Mouse (Mus musculus) lung, postnatal 0 days (tissue): Measurements from ENCODE around the gene Snph. TPM values are rescaled to one million over a fixed set of nuclear protein-coding genes. Genes with fewer than 3 reads are reported as not detected.

ENCODE experiments used
- ATAC-seq: fragments of 200-750 bp; cut with Nextera tagmentation; 2 replicates; pipeline ENCODE4 v1.8.0; 2017; ENCODE audit warnings: moderate library complexity
- DNase-seq: peaks from one replicate; pipeline ENCODE4 v3.0.0-alpha.2; 2016; ENCODE audit warnings: low spot score
- H3K27ac ChIP-seq: fragments of 300-500 bp; sonication (generic); 2 replicates; pipeline ENCODE4 v1.5.1; 2014; ENCODE audit warnings: antibody characterized with exemption, mild to moderate bottlenecking, low read length, mixed read lengths
- H3K27me3 ChIP-seq: fragments of 300-500 bp; sonication (generic); replicated peaks from 2 replicates; pipeline ENCODE4 v1.6.1; 2014; ENCODE audit warnings: low read length, mixed read lengths; ENCODE audit not compliant: insufficient read depth
- H3K36me3 ChIP-seq: fragments of 300-500 bp; sonication (generic); 2 replicates; pipeline ENCODE4 v1.6.1; 2014; ENCODE audit warnings: low read length, mixed read lengths; ENCODE audit not compliant: insufficient read depth
- H3K4me1 ChIP-seq: fragments of 300-500 bp; sonication (generic); 2 replicates; pipeline ENCODE4 v1.6.1; 2014; ENCODE audit warnings: antibody characterized with exemption, low read depth, low read length, mixed read lengths; ENCODE audit not compliant: insufficient read depth
- H3K4me2 ChIP-seq: fragments of 300-500 bp; sonication (generic); replicated peaks from 2 replicates; pipeline ENCODE4 v1.6.1; 2014; ENCODE audit warnings: low read depth, mild to moderate bottlenecking, low read length, moderate library complexity, mixed read lengths
- H3K4me3 ChIP-seq: fragments of 300-500 bp; sonication (generic); 2 replicates; pipeline ENCODE4 v1.5.1; 2014; ENCODE audit warnings: low read depth, low read length
- H3K9ac ChIP-seq: fragments of 300-500 bp; sonication (generic); replicated peaks from 2 replicates; pipeline ENCODE4 v1.6.1; 2014; ENCODE audit warnings: low read depth, mild to moderate bottlenecking
- H3K9me3 ChIP-seq: fragments of 300-500 bp; sonication (generic); 2 replicates; pipeline ENCODE4 v1.6.1; 2016; ENCODE audit warnings: low read length, mixed read lengths
- CTCF ChIP-seq: IDR thresholded peaks from 2 replicates; pipeline ENCODE4 v1.5.1; 2016; ENCODE audit warnings: antibody characterized with exemption, mild to moderate bottlenecking
- EP300 ChIP-seq: IDR thresholded peaks from 2 replicates; pipeline ENCODE4 v1.6.1; 2016; ENCODE audit warnings: antibody characterized with exemption, mild to moderate bottlenecking, control low read depth
- WGBS: fragments of 180-500 bp; shearing (Covaris S2); extraction: QIAGEN DNeasy Blood & Tissue Kit; methylation state at CpG from one replicate; pipeline ENCODE4 v1.1.7; 2014; 5-methylcytosine and 5-hydroxymethylcytosine counted together
- polyA plus RNA-seq: library from polyadenylated mRNA; unstranded; fragments of >200 nt; fragmentation: Nextera tagmentation; extraction: Ambion mirVana; gene quantifications from 2 replicates; pipeline ENCODE4 v1.2.1, GENCODE M21; 2015

Snph gene
- polyA plus RNA-seq, 1 experiment from 2014 or later = 0.17 TPM

GRCm38 (mm10) chr2:151605437-151605987 lies 26.9 kb downstream of the Snph start:
- DNase-seq = peak; percentile 75
- Histone ChIP-seq H3K4me3 (no peak overlapping the region), H3K27ac (no peak overlapping the region)

DNA sequence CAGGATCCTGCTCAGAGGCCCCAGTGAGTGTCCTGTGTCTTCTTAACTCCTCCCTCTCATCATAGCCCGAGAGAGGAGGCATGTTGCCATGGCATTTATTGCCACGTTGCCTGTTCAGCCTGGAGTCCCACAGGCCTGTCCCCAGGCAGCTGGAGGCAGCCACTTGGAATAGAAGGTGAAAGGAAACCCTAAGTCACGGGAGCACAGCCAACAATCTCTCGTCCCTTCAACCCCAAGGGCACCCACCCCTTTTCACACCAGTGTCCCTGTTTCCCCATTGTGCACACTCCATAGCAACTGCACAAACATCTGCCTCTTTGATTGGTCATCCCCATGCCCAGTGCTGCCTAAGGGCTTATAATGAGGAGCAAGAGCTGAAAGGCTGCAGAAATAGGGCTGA lies 28.8 kb downstream of the Snph start:
- no peaks in the 10 kb centered on the region for H3K9me3 ChIP-seq
- TF ChIP-seq EP300 = no peak
- TF ChIP-seq CTCF = no peak
- H3K4me3 ChIP-seq = no peak overlapping the region
- no peak overlapping the region for H3K4me2 ChIP-seq
- no peak overlapping the region for H3K27ac ChIP-seq
- H3K36me3 ChIP-seq = no peaks in the 10 kb centered on the region
- WGBS = 35% methylated on average over 4 of the region's 4 CpGs
- no peak overlapping the region for H3K9ac ChIP-seq
- H3K4me1 ChIP-seq = no peaks in the 10 kb centered on the region
- no peaks in the 10 kb centered on the region for H3K27me3 ChIP-seq
- ATAC-seq = no peak
- DNase-seq = no peak

More at GRCm38 (mm10) chr2:151605437-151605987, 26.9 kb downstream of the Snph start:
- H3K4me2 ChIP-seq = peak overlapping the region; percentile 3; the same call in 1 of the 2 replicates
- no peaks in the 10 kb centered on the region for H3K4me1 ChIP-seq
- WGBS = 32% methylated on average over 8 of the region's 11 CpGs
- no peaks in the 10 kb centered on the region for H3K36me3 ChIP-seq
- no peaks in the 10 kb centered on the region for H3K9me3 ChIP-seq
- no peak for TF ChIP-seq CTCF
- no peak for TF ChIP-seq EP300
- no peak overlapping the region for H3K9ac ChIP-seq
- peak; percentile 83 for ATAC-seq
- no peaks in the 10 kb centered on the region for H3K27me3 ChIP-seq

DNA sequence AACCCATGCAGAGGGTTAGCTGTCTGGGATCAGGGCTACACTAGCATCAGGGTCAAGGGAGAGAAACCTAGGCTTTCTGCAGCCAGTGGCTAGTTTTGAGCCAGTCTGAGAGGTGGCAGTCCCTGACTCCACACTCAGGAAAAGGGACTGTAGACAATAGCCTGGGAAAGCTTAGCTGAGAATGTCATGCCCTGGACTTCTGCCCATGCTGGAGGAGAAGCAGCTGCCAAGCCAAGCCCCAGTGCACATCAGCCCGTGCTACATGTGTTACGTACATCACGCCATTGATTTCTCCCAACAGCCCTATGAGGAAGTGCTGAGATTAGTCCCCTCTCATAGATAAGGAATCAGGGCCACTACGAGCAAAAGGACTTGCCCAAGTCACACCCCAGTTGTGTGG lies 30.3 kb downstream of the Snph start:
- Histone ChIP-seq H3K4me2 (no peak overlapping the region), H3K9ac (no peak overlapping the region), H3K9me3 (no peaks in the 10 kb centered on the region), H3K27me3 (no peaks in the 10 kb centered on the region), H3K4me3 (no peak overlapping the region), H3K27ac (no peak overlapping the region), H3K4me1 (no peaks in the 10 kb centered on the region), H3K36me3 (no peaks in the 10 kb centered on the region)
- DNase-seq (peak; percentile 16), ATAC-seq (no peak)
- TF ChIP-seq EP300 (no peak), CTCF (no peak)
- WGBS = 44% methylated on average over 4 of the region's 4 CpGs

GRCm38 (mm10) chr2:151598068-151598467 lies 34.3 kb downstream of the Snph start:
- H3K27me3 ChIP-seq = no peaks in the 10 kb centered on the region
- TF ChIP-seq EP300 = no peak
- no peak for TF ChIP-seq CTCF
- no peak overlapping the region for H3K27ac ChIP-seq
- no peak overlapping the region for H3K9ac ChIP-seq
- H3K36me3 ChIP-seq = no peaks in the 10 kb centered on the region
- 64% methylated on average over 2 of the region's 2 CpGs for WGBS
- H3K4me3 ChIP-seq = no peak overlapping the region
- no peak for DNase-seq
- no peaks in the 10 kb centered on the region for H3K9me3 ChIP-seq
- no peak for ATAC-seq
- no peak overlapping the region for H3K4me2 ChIP-seq
- H3K4me1 ChIP-seq = no peaks in the 10 kb centered on the region

DNA sequence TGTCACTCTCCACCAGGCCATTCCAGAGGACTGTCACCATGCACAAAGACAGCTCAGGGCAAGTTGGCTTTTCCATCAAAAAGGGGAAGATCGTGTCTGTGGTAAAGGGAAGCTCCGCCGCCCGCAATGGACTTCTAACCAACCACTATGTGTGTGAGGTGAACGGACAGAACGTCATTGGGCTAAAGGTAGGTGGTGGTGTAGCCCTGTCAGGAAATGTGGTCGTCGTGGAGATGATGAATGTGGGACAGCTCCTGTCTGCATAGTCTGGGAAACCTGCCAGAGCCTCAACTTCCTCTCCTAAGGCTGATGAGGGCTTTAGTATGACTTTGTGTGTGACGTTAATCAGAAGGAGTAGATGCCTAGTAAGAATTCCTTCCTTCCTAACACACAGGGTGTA lies 45.1 kb downstream of the Snph start:
- Histone ChIP-seq H3K4me1 (no peaks in the 10 kb centered on the region), H3K4me2 (no peak overlapping the region), H3K27me3 (no peaks in the 10 kb centered on the region), H3K9me3 (no peaks in the 10 kb centered on the region), H3K9ac (no peak overlapping the region), H3K27ac (no peak overlapping the region), H3K4me3 (no peak overlapping the region), H3K36me3 (no peaks in the 10 kb centered on the region)
- TF ChIP-seq EP300 = no peak
- TF ChIP-seq CTCF = no peak
- 43% methylated on average over 9 of the region's 9 CpGs for WGBS
- ATAC-seq = peak; percentile 54
- peak; percentile 30 for DNase-seq

- no peaks in the 10 kb centered on the region for H3K4me1 ChIP-seq
- H3K9me3 ChIP-seq = no peaks in the 10 kb centered on the region
- no peak overlapping the region for H3K4me2 ChIP-seq
- H3K9ac ChIP-seq = no peak overlapping the region
- H3K27ac ChIP-seq = no peak overlapping the region
- DNase-seq (no peak), ATAC-seq (no peak)
- H3K27me3 ChIP-seq = no peaks in the 10 kb centered on the region
- 95% methylated on average over 1 of the region's 1 CpGs for WGBS
- TF ChIP-seq CTCF = no peak
- TF ChIP-seq EP300 = no peak
- H3K4me3 ChIP-seq = no peak overlapping the region
- no peaks in the 10 kb centered on the region for H3K36me3 ChIP-seq
Measured at GRCm38 (mm10) chr2:151586807-151587206, 45.6 kb downstream of the Snph start.

- Histone ChIP-seq H3K9me3 (no peaks in the 10 kb centered on the region), H3K27me3 (no peaks in the 10 kb centered on the region), H3K9ac (no peak overlapping the region), H3K4me2 (no peak overlapping the region), H3K4me1 (no peaks in the 10 kb centered on the region), H3K4me3 (no peak overlapping the region), H3K27ac (no peak overlapping the region), H3K36me3 (no peaks in the 10 kb centered on the region)
- no peak for ATAC-seq
- 35% methylated on average over 3 of the region's 3 CpGs for WGBS
- DNase-seq = no peak
- TF ChIP-seq EP300 (no peak), CTCF (peak; percentile 34; the same call in 1 of the 2 replicates)
Measured at GRCm38 (mm10) chr2:151585934-151586333, 46.5 kb downstream of the Snph start.
